Mouse (Mus musculus) ES-Bruce4 (cell line): Measurements from ENCODE around the gene Fdx1l.

ENCODE experiments used
- CTCF ChIP-seq: IDR thresholded peaks from one replicate; pipeline ENCODE4 v1.8.1; 2011; ENCODE audit warnings: low read depth, low read length
- POLR2A ChIP-seq: IDR thresholded peaks from one replicate; pipeline ENCODE4 v1.8.1; 2011; ENCODE audit warnings: low read length; ENCODE audit not compliant: insufficient read depth

- no peak for TF ChIP-seq CTCF
- no peak for TF ChIP-seq POLR2A
Measured at GRCm38 (mm10) chr9:21105760-21106564, 32.5 kb upstream of the Fdx1l start.
